Mouse (Mus musculus) neural tube, embryonic 14.5 days (tissue): Measurements from ENCODE around the gene Snapc2. TPM values are rescaled to one million over a fixed set of nuclear protein-coding genes. Genes with fewer than 3 reads are reported as not detected.

Experiments used
- ATAC-seq: fragments of 200-750 bp; cut with Nextera tagmentation; 2 replicates; pipeline ENCODE4 v1.8.0; 2017; ENCODE audit warnings: low read depth, mild to moderate bottlenecking, moderate TSS enrichment, moderate library complexity
- H3K27ac ChIP-seq: fragments of 300-500 bp; sonication (generic); 2 replicates; pipeline ENCODE4 v1.5.1; 2014; ENCODE audit warnings: low read depth, mild to moderate bottlenecking, control low read depth, low read length, moderate library complexity, mixed read lengths
- H3K27me3 ChIP-seq: fragments of 300-500 bp; sonication (generic); 2 replicates; pipeline ENCODE4 v1.6.1; 2014; ENCODE audit warnings: low read length; ENCODE audit not compliant: control insufficient read depth, insufficient read depth
- H3K36me3 ChIP-seq: fragments of 300-500 bp; sonication (generic); 2 replicates; pipeline ENCODE4 v1.6.1; 2014; ENCODE audit warnings: low read length, mixed read lengths; ENCODE audit not compliant: control insufficient read depth, insufficient read depth
- H3K4me1 ChIP-seq: fragments of 300-500 bp; sonication (generic); 2 replicates; pipeline ENCODE4 v1.6.1; 2014; ENCODE audit warnings: low read length; ENCODE audit not compliant: control insufficient read depth, insufficient read depth
- H3K4me2 ChIP-seq: fragments of 300-500 bp; sonication (generic); 2 replicates; pipeline ENCODE4 v1.6.1; 2014; ENCODE audit warnings: mild to moderate bottlenecking, low read depth, low read length, control low read depth
- H3K4me3 ChIP-seq: fragments of 300-500 bp; sonication (generic); 2 replicates; pipeline ENCODE4 v1.5.1; 2014; ENCODE audit warnings: low read depth, low read length, control low read depth, mixed read lengths
- H3K9ac ChIP-seq: fragments of 300-500 bp; sonication (generic); replicated peaks from 2 replicates; pipeline ENCODE4 v1.6.1; 2014; ENCODE audit warnings: low read depth, mild to moderate bottlenecking, control low read depth, low read length, mixed read lengths
- H3K9me3 ChIP-seq: fragments of 300-500 bp; sonication (generic); 2 replicates; pipeline ENCODE4 v1.6.1; 2016; ENCODE audit warnings: low read length; ENCODE audit not compliant: control insufficient read depth
- whole genome bisulfite sequencing: fragments of 180-500 bp; shearing (Covaris S2); extraction: QIAGEN DNeasy Blood & Tissue Kit; methylation state at CpG from one replicate; pipeline ENCODE4 v1.1.7; 2014; 5-methylcytosine and 5-hydroxymethylcytosine counted together
- polyA plus RNA-seq: library from polyadenylated mRNA; unstranded; fragments of >200 nt; fragmentation: Nextera tagmentation; extraction: Ambion mirVana; gene quantifications from 2 replicates; pipeline ENCODE4 v1.2.1, GENCODE M21; 2014

The Snapc2 gene
- polyA plus RNA-seq, 1 experiment from 2014 or later = 57.9 TPM

DNA sequence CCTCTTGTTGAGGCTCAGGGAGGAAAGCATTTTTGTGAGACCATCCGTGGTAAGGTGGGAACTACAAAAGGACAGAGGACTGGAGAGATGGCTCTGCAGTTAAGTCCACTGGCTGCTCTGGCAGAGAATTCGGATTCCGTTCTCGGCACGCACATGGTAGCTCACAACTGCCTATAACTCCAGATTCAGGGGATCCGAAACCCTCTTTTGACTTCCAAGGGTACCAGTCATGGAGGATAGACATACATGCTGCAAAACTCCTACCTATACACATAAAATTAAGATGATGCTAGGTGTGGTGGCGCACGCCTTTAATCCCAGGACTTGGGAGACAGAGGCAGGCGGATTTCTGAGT lies 23.2 kb downstream of the Snapc2 start:
- H3K4me1 ChIP-seq = peaks cover 5% of the 10 kb centered on the region
- H3K27me3 ChIP-seq = no peaks in the 10 kb centered on the region
- H3K9ac ChIP-seq = peak overlapping the region; percentile 74
- H3K9me3 ChIP-seq = no peaks in the 10 kb centered on the region
- H3K4me3 ChIP-seq = peak overlapping the region; percentile 76
- H3K4me2 ChIP-seq = peak overlapping the region; percentile 83
- 26% methylated on average over 9 of the region's 9 CpGs for WGBS
- H3K36me3 ChIP-seq = peaks cover 6% of the 10 kb centered on the region; the same call in 1 of the 2 replicates
- peak overlapping the region; percentile 82 for H3K27ac ChIP-seq
- no peak; the same call in 1 of the 2 replicates for ATAC-seq

DNA sequence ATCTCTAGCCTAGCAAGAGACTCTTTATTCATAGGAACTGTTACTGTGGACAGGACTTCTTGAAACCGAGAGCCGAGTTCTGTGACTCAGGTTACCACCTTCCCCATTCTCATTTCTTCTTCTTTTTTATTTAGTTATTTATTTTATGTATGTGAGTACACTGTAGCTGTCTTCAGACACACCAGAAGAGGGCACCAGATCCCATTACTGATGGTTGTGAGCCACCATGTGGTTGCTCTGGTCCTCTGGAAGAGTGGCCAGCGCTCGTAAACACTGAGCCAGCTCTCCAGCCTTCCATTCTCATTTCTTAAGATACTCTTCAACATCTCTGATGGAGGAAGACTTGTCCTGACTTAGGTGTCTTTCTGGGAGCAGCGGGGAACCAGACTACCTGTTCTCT lies 39.9 kb downstream of the Snapc2 start:
- Histone ChIP-seq H3K9ac (no peak overlapping the region), H3K36me3 (peaks cover 60% of the 10 kb centered on the region), H3K27me3 (no peaks in the 10 kb centered on the region), H3K27ac (no peak overlapping the region), H3K4me2 (no peak overlapping the region), H3K4me3 (no peak overlapping the region), H3K4me1 (no peaks in the 10 kb centered on the region), H3K9me3 (no peaks in the 10 kb centered on the region)
- 90% methylated on average over 5 of the region's 5 CpGs for WGBS
- ATAC-seq = no peak

- 93% methylated on average over 4 of the region's 4 CpGs for WGBS
- ATAC-seq = no peak
- Histone ChIP-seq H3K4me2 (no peak overlapping the region), H3K27me3 (no peaks in the 10 kb centered on the region), H3K27ac (no peak overlapping the region), H3K9me3 (no peaks in the 10 kb centered on the region), H3K4me3 (no peak overlapping the region), H3K9ac (no peak overlapping the region), H3K4me1 (no peaks in the 10 kb centered on the region), H3K36me3 (peaks cover 65% of the 10 kb centered on the region)
These were observed 44.9 kb downstream of the Snapc2 start for GRCm38 (mm10) chr8:4297822-4298221.

- H3K27me3 ChIP-seq = no peaks in the 10 kb centered on the region
- H3K4me1 ChIP-seq = no peaks in the 10 kb centered on the region
- WGBS = 83% methylated on average over 3 of the region's 3 CpGs
- H3K36me3 ChIP-seq = peaks cover 74% of the 10 kb centered on the region
- H3K9ac ChIP-seq = no peak overlapping the region
- no peak overlapping the region for H3K4me3 ChIP-seq
- no peak for ATAC-seq
- no peaks in the 10 kb centered on the region for H3K9me3 ChIP-seq
- H3K4me2 ChIP-seq = no peak overlapping the region
- H3K27ac ChIP-seq = no peak overlapping the region
These were observed 51.3 kb downstream of the Snapc2 start for GRCm38 (mm10) chr8:4304124-4304547.

Other genes starting within 250 kb of the Snapc2 start
- gene Cd209f, start 147.2 kb upstream of the Snapc2 start, polyA plus RNA-seq = not detected in 2 replicates
- gene Cd209g, start 119.0 kb upstream of the Snapc2 start, polyA plus RNA-seq = not detected in 2 replicates
- 86.7 and 96.4 TPM in 2 replicates for gene Evi5l, start 86.5 kb upstream of the Snapc2 start, polyA plus RNA-seq
- 48.5 and 53.3 TPM in 2 replicates for gene Prr36, start 35.6 kb upstream of the Snapc2 start, polyA plus RNA-seq
- gene Lrrc8e, start 26.3 kb upstream of the Snapc2 start, polyA plus RNA-seq = 0.07 TPM in 1 of 2 replicates, not detected in the other
- gene Map2k7, start 14.3 kb upstream of the Snapc2 start, polyA plus RNA-seq = 17.4 and 22.1 TPM in 2 replicates
- 0.89 and 1.3 TPM in 2 replicates for gene Gm49320, start 14.2 kb upstream of the Snapc2 start, polyA plus RNA-seq
- 4.2 and 6.5 TPM in 2 replicates for gene Tgfbr3l, start 4.9 kb upstream of the Snapc2 start, polyA plus RNA-seq
- 203 and 212 TPM in 2 replicates for gene Ctxn1, start 6.2 kb downstream of the Snapc2 start, polyA plus RNA-seq
- 52.2 and 52.3 TPM in 2 replicates for gene Timm44, start 22.8 kb downstream of the Snapc2 start, polyA plus RNA-seq
- 21.4 and 24.3 TPM in 2 replicates for gene Ccl25, start 72.1 kb downstream of the Snapc2 start, polyA plus RNA-seq
- gene Elavl1, start 72.3 kb downstream of the Snapc2 start, polyA plus RNA-seq = 106 and 120 TPM in 2 replicates
- gene Cers4, start 239.9 kb downstream of the Snapc2 start, polyA plus RNA-seq = 46.2 and 46.5 TPM in 2 replicates